9 mouse cellular contexts compared by ENCODE assay signal in genomic region chr11:79253542-79254390, GRCm38 (mm10). TPM values are rescaled to one million over a fixed set of nuclear protein-coding genes. Genes with fewer than 3 reads are reported as not detected.
DNase-seq lines count a peak whose midpoint lies in the region; ATAC-seq and TF ChIP-seq lines count a peak whose summit lies in the region.
"Had no signal": no experiment of that assay in that cellular context is flagged by ENCODE, and none has a peak within 500 bp of the region (broad histone marks: within the 10 kb centered on the region; RNA-seq: fewer than 3 reads in every experiment).

No protein-coding gene starts in this region.

- H3K27ac ChIP-seq in ES-E14 (ENCODE audit: insufficient read depth, low read depth, low read length, poor library complexity, severe bottlenecking), result peak overlapping the region; percentile 49; the same call in 1 of the 2 replicates
- H3K27ac ChIP-seq in forebrain, embryonic 11.5 days (ENCODE audit: low read depth, low read length), result peak overlapping the region; percentile 93
- peak overlapping the region; percentile 86 for H3K27ac ChIP-seq in lung, embryonic 16.5 days (ENCODE audit: low read length)

- TF ChIP-seq POLR2A in brain, embryonic 14.5 days (IDR thresholded peaks at IDR 0.05; ENCODE audit: borderline replicate concordance, extremely low read depth, insufficient read depth, insufficient read length, poor library complexity, severe bottlenecking), result no peak

- TF ChIP-seq CTCF in brain, embryonic 14.5 days (IDR thresholded peaks at IDR 0.05; ENCODE audit: borderline replicate concordance, extremely low read depth, insufficient read depth, insufficient read length), result no peak

- peaks cover 4% of the 10 kb centered on the region; the same call in 1 of the 2 replicates for H3K36me3 ChIP-seq in ES-E14 (ENCODE audit: control insufficient read depth, insufficient read depth, low read length, poor library complexity, severe bottlenecking)
- H3K36me3 ChIP-seq in forebrain, embryonic 11.5 days (ENCODE audit: control insufficient read depth, insufficient read depth, low read length), result peaks cover 5% of the 10 kb centered on the region; the same call in 1 of the 2 replicates
- peaks cover 20% of the 10 kb centered on the region for H3K36me3 ChIP-seq in lung, embryonic 16.5 days (ENCODE audit: control insufficient read depth, insufficient read depth, low read length)

- in situ Hi-C loops in ES-E14 (cut with MboI; ENCODE audit: low sequenced_read_pairs in 2 of 2, unreplicated experiment in 2 of 2), result no loop called here

- no peaks in the 10 kb centered on the region for H3K9me3 ChIP-seq in ES-E14 (ENCODE audit: control insufficient read depth, insufficient read depth, low read depth, low read length)
- no peaks in the 10 kb centered on the region for H3K9me3 ChIP-seq in forebrain, embryonic 11.5 days (ENCODE audit: control insufficient read depth, low read length)
- no peaks in the 10 kb centered on the region for H3K9me3 ChIP-seq in lung, embryonic 16.5 days (ENCODE audit: control insufficient read depth, low read length)

- peaks cover 0 to 2% of the 10 kb centered on the region in 2 experiments; a peak in 1 of 4 replicates for H3K4me1 ChIP-seq in ES-E14 (ENCODE audit: control insufficient read depth in 2 of 2, insufficient read depth in 2 of 2, low read length in 2 of 2, poor library complexity in 1 of 2)
- peaks cover 3% of the 10 kb centered on the region; the same call in 1 of the 2 replicates for H3K4me1 ChIP-seq in forebrain, embryonic 11.5 days (replicated peaks; ENCODE audit: control insufficient read depth, insufficient read depth, low read length)
- peaks cover 15% of the 10 kb centered on the region for H3K4me1 ChIP-seq in lung, embryonic 16.5 days (replicated peaks; ENCODE audit: control insufficient read depth, insufficient read depth, low read length)

- peak overlapping the region; percentile 87 to 89 for H3K4me3 ChIP-seq in ES-E14 (ENCODE audit: insufficient read depth in 1 of 2, low read depth in 1 of 2, low read length in 2 of 2, poor library complexity in 1 of 2, severe bottlenecking in 1 of 2)
- peak overlapping the region; percentile 95 for H3K4me3 ChIP-seq in forebrain, embryonic 11.5 days (ENCODE audit: low read depth, low read length)
- peak overlapping the region; percentile 70 for H3K4me3 ChIP-seq in lung, embryonic 16.5 days (ENCODE audit: low read length)

- intact Hi-C loops in heart, postnatal 10 days (cut with DNase I), result loop anchor here (2.0 kb wide), 1 partner anchor 37 kb away; no protein-coding TSS in a partner anchor

- 1% methylated on average over 49 of the region's 49 CpGs for WGBS in forebrain, embryonic 11.5 days
- under 1% methylated on average over 47 of the region's 49 CpGs for WGBS in lung, embryonic 16.5 days

- H3K4me2 ChIP-seq in forebrain, embryonic 11.5 days (ENCODE audit: low read depth, low read length, severe bottlenecking), result peak overlapping the region; percentile 80
- H3K4me2 ChIP-seq in lung, embryonic 16.5 days (ENCODE audit: low read depth, low read length), result peak overlapping the region; percentile 64

- DNase-seq in ES-E14 (ENCODE audit: low read depth, low spot score), result no peak
- DNase-seq in brain, embryonic 14.5 days (ENCODE audit: low read depth), result peak; percentile 32
- peak; percentile 78 for DNase-seq in forebrain, embryonic 11.5 days (ENCODE audit: low spot score)
- DNase-seq in heart, postnatal 10 days, result peak; percentile 67 to 75
- DNase-seq in kidney, postnatal 4 days, result peak; percentile 68 to 79
- DNase-seq in retina, adult 2 months (ENCODE audit: low read depth, low spot score), result peak; percentile 9
- DNase-seq in urinary bladder, postnatal 14 days (ENCODE audit: low spot score), result peak; percentile 61

- H3K27me3 ChIP-seq in forebrain, embryonic 11.5 days (ENCODE audit: control insufficient read depth, insufficient read depth, low read length), result no peaks in the 10 kb centered on the region
- H3K27me3 ChIP-seq in lung, embryonic 16.5 days (ENCODE audit: control insufficient read depth, insufficient read depth, low read depth, low read length), result no peaks in the 10 kb centered on the region

- peak overlapping the region; percentile 89 for H3K9ac ChIP-seq in ES-E14 (ENCODE audit: insufficient read depth, low read depth, low read length, poor library complexity, severe bottlenecking)
- peak overlapping the region; percentile 98 for H3K9ac ChIP-seq in forebrain, embryonic 11.5 days (ENCODE audit: low read length)
- H3K9ac ChIP-seq in lung, embryonic 16.5 days (ENCODE audit: low read length), result peak overlapping the region; percentile 82

- ATAC-seq in forebrain, embryonic 11.5 days (replicated peaks; ENCODE audit: low FRiP score), result peak; percentile 42
- peak; percentile 51 for ATAC-seq in lung, embryonic 16.5 days (ENCODE audit: low read depth)

TF ChIP-seq in ES-E14, 5 proteins besides CTCF, POLR2A, EP300 and RAD21:
- TF ChIP-seq CHD2 (IDR thresholded peaks at IDR 0.05; ENCODE audit: low read depth, low read length) (no peak), HCFC1 (IDR thresholded peaks at IDR 0.05; ENCODE audit: borderline replicate concordance, insufficient read depth, low read length) (no peak), ZC3H11A (IDR thresholded peaks at IDR 0.05; ENCODE audit: borderline replicate concordance, low read depth, low read length) (no peak), MAFK (IDR thresholded peaks at IDR 0.05; ENCODE audit: insufficient read depth, low read depth, low read length) (no peak), ZNF384 (IDR thresholded peaks at IDR 0.05; ENCODE audit: low read depth, low read length) (no peak)

RNA-seq across cellular contexts. Expression of gene Wsb1, which starts 0.7 kb away (rescaled TPM):
- total RNA-seq in ES-E14 (2012; rRNA removed), result 54.2 and 75.5 TPM in 2 replicates
- 730 and 1,148 TPM in 2 replicates for polyA plus RNA-seq in brain, embryonic 14.5 days (2012; rRNA removed)
- polyA plus RNA-seq in forebrain, embryonic 11.5 days (2014; fragmentation: Nextera tagmentation; extraction: Ambion mirVana), result 355 and 371 TPM in 2 replicates
- 10 to 100 TPM; 40.9 to 48.5 TPM for total RNA-seq in heart, postnatal 10 days (2021)
- polyA plus RNA-seq in lung, embryonic 16.5 days (2015; fragmentation: Nextera tagmentation; extraction: Ambion mirVana), result 208 and 222 TPM in 2 replicates

RNA-seq across cellular contexts. Expression of gene Gm9964, which starts 42.9 kb away (rescaled TPM):
- total RNA-seq in ES-E14 (2012; rRNA removed), result not detected in 2 replicates
- not detected in 2 replicates for polyA plus RNA-seq in brain, embryonic 14.5 days (2012; rRNA removed)
- polyA plus RNA-seq in forebrain, embryonic 11.5 days (2014; fragmentation: Nextera tagmentation; extraction: Ambion mirVana), result 0.40 TPM in 1 of 2 replicates, not detected in the other
- under 1 TPM in 1 of 2 experiments, not detected in 1; 0.37 TPM for total RNA-seq in heart, postnatal 10 days (2021)
- polyA plus RNA-seq in lung, embryonic 16.5 days (2015; fragmentation: Nextera tagmentation; extraction: Ambion mirVana), result not detected in 2 replicates
- polyA plus RNA-seq: gonadal fat pad, adult 2 months had no signal
